8 mouse cellular contexts compared by ENCODE assay signal in the genomic region with DNA sequence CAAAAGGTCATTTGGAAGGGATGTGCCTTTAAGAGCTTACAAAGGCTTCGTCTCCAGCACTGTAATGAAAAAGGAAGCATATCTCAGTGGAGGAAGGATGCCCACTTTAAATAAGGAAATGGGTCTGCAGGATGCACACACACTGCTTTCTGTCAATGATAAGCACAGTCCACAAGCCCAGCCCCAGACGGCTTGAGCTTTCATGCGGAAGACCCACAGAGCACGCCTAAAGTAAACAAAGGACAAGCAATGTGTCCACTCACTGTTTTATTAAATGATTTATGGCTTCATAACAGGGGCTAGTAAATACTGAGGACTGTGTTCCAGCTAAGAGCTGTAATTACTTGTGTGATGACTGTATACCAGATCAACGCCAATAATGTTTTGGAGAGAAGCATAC.
DNase-seq lines count a peak whose midpoint lies in the region; ATAC-seq and TF ChIP-seq lines count a peak whose summit lies in the region.

No protein-coding gene starts in this region.

- H3K4me3 ChIP-seq in intestine, embryonic 15.5 days (replicated peaks): no peak overlapping the region
- no peak overlapping the region for H3K4me3 ChIP-seq in lung, postnatal 0 days (ENCODE audit: low read depth, low read length)

- H3K4me1 ChIP-seq in intestine, embryonic 15.5 days (replicated peaks): 0 out of 2 replicates have a peak, but pooled peaks cover 5% of the 10 kb centered on the region
- H3K4me1 ChIP-seq in lung, postnatal 0 days (ENCODE audit: insufficient read depth, low read depth, low read length): no peaks in the 10 kb centered on the region

- TF ChIP-seq EP300 in lung, postnatal 0 days (IDR thresholded peaks at IDR 0.05): peak; percentile 95

- intact Hi-C loops in left cerebral cortex, postnatal 36 days (cut with DNase I): no loop called here

- H3K9ac ChIP-seq in intestine, embryonic 15.5 days: no peak overlapping the region
- no peak overlapping the region for H3K9ac ChIP-seq in lung, postnatal 0 days (replicated peaks; ENCODE audit: low read depth)

- no peaks in the 10 kb centered on the region for H3K27me3 ChIP-seq in intestine, embryonic 15.5 days (replicated peaks)
- H3K27me3 ChIP-seq in lung, postnatal 0 days (replicated peaks; ENCODE audit: insufficient read depth, low read length): no peaks in the 10 kb centered on the region

- no peak for TF ChIP-seq CTCF in lung, postnatal 0 days (IDR thresholded peaks at IDR 0.05)

- peak; percentile 92 for ATAC-seq in intestine, embryonic 15.5 days
- peak; percentile 99 for ATAC-seq in lung, postnatal 0 days
- no peak for ATAC-seq in cerebellum, adult (ENCODE audit: insufficient number of reproducible peaks, low FRiP score, low TSS enrichment)

- peak; percentile 90 for DNase-seq in 416B (ENCODE audit: low read depth)
- DNase-seq in adrenal gland, postnatal 36 days: peak; percentile 6
- DNase-seq in lung, postnatal 0 days (ENCODE audit: low spot score): peak; percentile 78
- no peak for DNase-seq in spleen, postnatal 4 days (ENCODE audit: low spot score in 2 of 2)
- DNase-seq in cerebellum, postnatal 25 days: no peak
- no peak for DNase-seq in left cerebral cortex, postnatal 36 days (ENCODE audit: low spot score in 2 of 2)

- H3K4me2 ChIP-seq in intestine, embryonic 15.5 days (replicated peaks): no peak overlapping the region
- no peak overlapping the region for H3K4me2 ChIP-seq in lung, postnatal 0 days (replicated peaks; ENCODE audit: low read depth, low read length)

- H3K36me3 ChIP-seq in intestine, embryonic 15.5 days: no peaks in the 10 kb centered on the region
- H3K36me3 ChIP-seq in lung, postnatal 0 days (ENCODE audit: insufficient read depth, low read length): no peaks in the 10 kb centered on the region

- 7% methylated on average over 5 of the region's 5 CpGs for WGBS in intestine, embryonic 15.5 days
- WGBS in lung, postnatal 0 days: 22% methylated on average over 5 of the region's 5 CpGs

- H3K9me3 ChIP-seq in intestine, embryonic 15.5 days: no peaks in the 10 kb centered on the region
- no peaks in the 10 kb centered on the region for H3K9me3 ChIP-seq in lung, postnatal 0 days (ENCODE audit: low read length)

- H3K27ac ChIP-seq in intestine, embryonic 15.5 days: no peak overlapping the region
- no peak overlapping the region for H3K27ac ChIP-seq in lung, postnatal 0 days (ENCODE audit: low read length)

Comparison
In these comparisons a context has a peak if more than half of its experiments do, and no peak if none do; other contexts are left out.
1. DNase-seq: peak in 416B (single experiment), adrenal gland, postnatal 36 days (2 of 2) and lung, postnatal 0 days (single experiment); none in spleen, postnatal 4 days (0 of 2), cerebellum, postnatal 25 days (0 of 2) and left cerebral cortex, postnatal 36 days (0 of 2).